Mouse (Mus musculus) embryonic facial prominence, embryonic 14.5 days (tissue): ENCODE results near the gene Mef2c. TPM values are rescaled to one million over a fixed set of nuclear protein-coding genes. Genes with fewer than 3 reads are reported as not detected.

Experiments used
- ATAC-seq: fragments of 200-750 bp; cut with Nextera tagmentation; 2 replicates; pipeline ENCODE4 v1.8.0; 2017; ENCODE audit warnings: low read depth, moderate number of reproducible peaks, moderate TSS enrichment
- DNase-seq: peaks from one replicate; pipeline ENCODE4 v3.0.0-alpha.2; 2015; ENCODE audit warnings: low spot score
- H3K27ac ChIP-seq: fragments of 300-500 bp; sonication (generic); replicated peaks from 2 replicates; pipeline ENCODE4 v1.5.1; 2014; ENCODE audit warnings: low read depth, mild to moderate bottlenecking, low read length, moderate library complexity
- H3K27me3 ChIP-seq: fragments of 300-500 bp; sonication (generic); replicated peaks from 2 replicates; pipeline ENCODE4 v1.6.1; 2014; ENCODE audit warnings: low read length; ENCODE audit not compliant: control insufficient read depth, insufficient read depth
- H3K36me3 ChIP-seq: fragments of 300-500 bp; sonication (generic); 2 replicates; pipeline ENCODE4 v1.6.1; 2014; ENCODE audit warnings: low read length, mixed read lengths; ENCODE audit not compliant: control insufficient read depth, insufficient read depth
- H3K4me1 ChIP-seq: fragments of 300-500 bp; sonication (generic); 2 replicates; pipeline ENCODE4 v1.6.1; 2014; ENCODE audit warnings: antibody characterized with exemption, low read length; ENCODE audit not compliant: control insufficient read depth, insufficient read depth
- H3K4me2 ChIP-seq: fragments of 300-500 bp; sonication (generic); 2 replicates; pipeline ENCODE4 v1.6.1; 2014; ENCODE audit warnings: low read depth, mild to moderate bottlenecking, low read length, moderate library complexity, mixed read lengths
- H3K4me3 ChIP-seq: fragments of 300-500 bp; sonication (generic); 2 replicates; pipeline ENCODE4 v1.5.1; 2014; ENCODE audit warnings: low read depth, mild to moderate bottlenecking, low read length
- H3K9ac ChIP-seq: fragments of 300-500 bp; sonication (generic); 2 replicates; pipeline ENCODE4 v1.6.1; 2014; ENCODE audit warnings: low read depth, mild to moderate bottlenecking, low read length, moderate library complexity, mixed read lengths
- H3K9me3 ChIP-seq: fragments of 300-500 bp; sonication (generic); 2 replicates; pipeline ENCODE4 v1.6.1; 2016; ENCODE audit warnings: low read length; ENCODE audit not compliant: control insufficient read depth
- WGBS: fragments of 180-500 bp; shearing (Covaris S2); extraction: QIAGEN DNeasy Blood & Tissue Kit; methylation state at CpG from one replicate; pipeline ENCODE4 v1.1.7; 2014; 5-methylcytosine and 5-hydroxymethylcytosine counted together
- polyA plus RNA-seq: library from polyadenylated mRNA; unstranded; fragments of >200 nt; fragmentation: Nextera tagmentation; extraction: Ambion mirVana; gene quantifications from 2 replicates; pipeline ENCODE4 v1.2.1, GENCODE M21; 2014

The Mef2c gene
- polyA plus RNA-seq, 1 experiment from 2014 or later: 224 TPM

GRCm38 (mm10) chr13:83527921-83528320 is 24.1 kb downstream of the Mef2c start:
- ATAC-seq (no peak), DNase-seq (no peak)
- Histone ChIP-seq H3K4me2 (peak overlapping the region; percentile 47), H3K36me3 (no peaks in the 10 kb centered on the region), H3K9me3 (no peaks in the 10 kb centered on the region), H3K27me3 (no peaks in the 10 kb centered on the region), H3K27ac (no peak overlapping the region), H3K9ac (0 out of 2 replicates have a peak overlapping the region, but pooled peaks have one; percentile 22), H3K4me3 (peak overlapping the region; percentile 26), H3K4me1 (peaks cover 6% of the 10 kb centered on the region; the same call in 1 of the 2 replicates)
- 69% methylated on average over 9 of the region's 9 CpGs for WGBS

- no peaks in the 10 kb centered on the region for H3K36me3 ChIP-seq
Observed at GRCm38 (mm10) chr13:83529729-83530314, 26.0 kb downstream of the Mef2c start.

GRCm38 (mm10) chr13:83530889-83531288 is 27.1 kb downstream of the Mef2c start:
- H3K27me3 ChIP-seq: no peaks in the 10 kb centered on the region
- no peak for ATAC-seq

More at GRCm38 (mm10) chr13:83529729-83530314, 26.0 kb downstream of the Mef2c start:
- Histone ChIP-seq H3K4me2 (peak overlapping the region; percentile 41), H3K4me3 (no peak overlapping the region; the same call in 1 of the 2 replicates), H3K4me1 (peaks cover 6% of the 10 kb centered on the region; the same call in 1 of the 2 replicates), H3K9me3 (no peaks in the 10 kb centered on the region), H3K27me3 (no peaks in the 10 kb centered on the region), H3K27ac (no peak overlapping the region), H3K9ac (no peak overlapping the region)
- no peak for DNase-seq
- ATAC-seq: no peak
- WGBS: 62% methylated on average over 8 of the region's 8 CpGs

DNA sequence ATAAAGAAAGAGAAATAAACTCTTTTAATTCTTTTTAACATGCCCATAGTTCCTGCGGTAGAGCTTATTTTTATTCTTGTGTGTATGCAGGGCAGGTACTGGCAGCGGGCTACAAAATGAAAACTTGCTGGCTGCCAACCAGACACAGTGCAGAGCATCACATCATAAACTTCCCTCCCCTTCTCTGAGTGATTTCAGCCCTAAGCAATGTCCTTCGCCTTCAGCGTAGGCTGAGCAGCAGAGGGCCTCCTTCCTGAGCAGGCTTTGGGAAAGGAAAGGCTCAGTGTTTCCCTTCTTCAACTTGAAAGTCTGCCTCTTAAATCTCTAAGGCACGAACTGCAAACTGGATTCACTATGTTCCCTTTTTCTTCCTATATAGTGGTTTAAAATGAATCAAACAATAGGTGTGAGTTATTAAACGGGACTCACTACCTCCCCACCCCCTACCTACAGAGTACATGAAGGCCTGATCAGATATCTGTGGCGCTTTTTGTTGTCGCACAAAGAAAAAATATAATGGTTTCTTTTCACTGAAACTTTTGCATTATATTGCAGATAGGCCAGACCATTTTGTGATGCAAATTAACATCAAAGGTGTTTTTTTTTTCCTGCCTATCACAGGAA is 28.2 kb downstream of the Mef2c start:
- peak; percentile 56 for DNase-seq
- WGBS: 48% methylated on average over 8 of the region's 8 CpGs
- no peaks in the 10 kb centered on the region for H3K36me3 ChIP-seq
- H3K9me3 ChIP-seq: no peaks in the 10 kb centered on the region
- peaks cover 11% of the 10 kb centered on the region for H3K4me1 ChIP-seq
- no peak overlapping the region for H3K27ac ChIP-seq
- H3K9ac ChIP-seq: no peak overlapping the region
- H3K27me3 ChIP-seq: no peaks in the 10 kb centered on the region
- 0 out of 2 replicates have a peak, but pooled peaks have one; percentile 50 for ATAC-seq
- H3K4me3 ChIP-seq: no peak overlapping the region
- H3K4me2 ChIP-seq: no peak overlapping the region

More at GRCm38 (mm10) chr13:83530889-83531288, 27.1 kb downstream of the Mef2c start:
- no peak overlapping the region for H3K4me2 ChIP-seq
- H3K9me3 ChIP-seq: no peaks in the 10 kb centered on the region
- H3K4me3 ChIP-seq: no peak overlapping the region
- H3K27ac ChIP-seq: no peak overlapping the region
- no peaks in the 10 kb centered on the region for H3K36me3 ChIP-seq
- no peak for DNase-seq
- WGBS: 75% methylated on average over 4 of the region's 4 CpGs
- H3K9ac ChIP-seq: no peak overlapping the region
- H3K4me1 ChIP-seq: peaks cover 6% of the 10 kb centered on the region; the same call in 1 of the 2 replicates

DNA sequence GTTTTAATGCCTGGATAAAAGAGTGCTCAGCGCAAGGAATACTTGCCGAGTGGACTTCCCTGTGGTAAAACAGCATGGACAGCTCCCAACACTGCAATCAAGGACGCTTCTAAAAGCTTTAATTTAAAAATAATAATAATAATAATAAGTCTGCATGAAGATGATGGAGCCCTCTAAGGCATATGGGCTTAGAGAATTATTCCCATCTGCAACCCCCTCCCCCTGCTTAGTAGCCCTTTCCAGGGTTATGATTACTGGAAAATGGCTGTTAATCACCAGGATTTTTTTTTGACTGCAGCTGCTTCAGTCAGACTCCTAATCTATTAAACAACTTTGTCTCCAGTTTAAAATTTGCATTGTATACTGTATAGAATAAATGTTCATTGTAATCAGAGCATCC is 32.5 kb downstream of the Mef2c start:
- Histone ChIP-seq H3K9me3 (no peaks in the 10 kb centered on the region), H3K36me3 (no peaks in the 10 kb centered on the region), H3K4me2 (no peak overlapping the region), H3K27ac (no peak overlapping the region), H3K4me1 (peaks cover 7% of the 10 kb centered on the region), H3K27me3 (no peaks in the 10 kb centered on the region), H3K4me3 (no peak overlapping the region), H3K9ac (no peak overlapping the region)
- no peak for DNase-seq
- 69% methylated on average over 3 of the region's 3 CpGs for WGBS
- no peak for ATAC-seq

DNA sequence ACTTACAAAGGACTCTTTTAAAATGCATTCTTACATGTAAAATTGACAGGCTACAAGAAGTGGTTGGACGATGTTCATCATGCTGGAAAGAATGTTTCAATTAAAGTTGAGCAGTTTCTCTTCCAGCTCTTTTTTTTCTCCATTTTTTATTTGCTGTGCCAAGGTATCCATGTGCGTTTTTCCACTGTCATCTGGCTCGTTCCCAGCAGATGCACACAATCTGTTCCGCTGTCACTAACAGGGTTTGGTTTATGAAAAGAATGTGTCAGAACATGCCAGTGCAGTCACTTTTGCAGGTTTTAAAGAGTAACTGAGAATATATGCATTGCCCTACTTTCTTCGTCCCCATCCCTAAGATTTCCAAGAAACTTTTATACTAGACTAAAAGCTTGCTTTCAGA is 33.3 kb downstream of the Mef2c start:
- no peak for ATAC-seq
- H3K36me3 ChIP-seq: no peaks in the 10 kb centered on the region
- no peaks in the 10 kb centered on the region for H3K27me3 ChIP-seq
- no peak overlapping the region for H3K4me3 ChIP-seq
- no peak overlapping the region for H3K9ac ChIP-seq
- no peaks in the 10 kb centered on the region for H3K9me3 ChIP-seq
- H3K4me1 ChIP-seq: peaks cover 4% of the 10 kb centered on the region
- DNase-seq: peak; percentile 66
- 0 out of 2 replicates have a peak overlapping the region, but pooled peaks have one; percentile 16 for H3K27ac ChIP-seq
- H3K4me2 ChIP-seq: no peak overlapping the region
- 40% methylated on average over 5 of the region's 5 CpGs for WGBS

DNA sequence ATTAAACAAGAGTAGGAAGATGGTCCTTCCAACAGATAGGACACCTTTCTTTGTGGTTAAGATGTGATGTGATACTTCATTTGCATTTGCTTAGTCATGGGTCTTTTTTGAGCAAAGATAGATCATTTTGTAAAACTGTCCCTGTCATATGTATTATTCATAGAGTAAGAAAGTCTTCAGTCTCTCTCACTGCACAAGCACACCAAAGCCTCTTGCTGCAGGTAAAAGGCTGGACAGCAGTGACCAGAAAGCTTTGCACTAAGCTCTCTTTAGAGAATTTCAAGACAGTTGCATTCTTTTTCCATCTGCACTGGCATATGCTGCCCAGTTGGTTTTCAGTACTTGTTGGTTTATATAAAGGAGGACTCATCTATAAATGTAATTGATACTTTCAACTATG is 36.1 kb downstream of the Mef2c start:
- Histone ChIP-seq H3K9ac (no peak overlapping the region), H3K36me3 (no peaks in the 10 kb centered on the region), H3K27me3 (no peaks in the 10 kb centered on the region), H3K27ac (no peak overlapping the region), H3K4me2 (no peak overlapping the region), H3K4me3 (no peak overlapping the region), H3K9me3 (no peaks in the 10 kb centered on the region), H3K4me1 (peaks cover 8% of the 10 kb centered on the region)
- DNase-seq: no peak
- no peak for ATAC-seq

DNA sequence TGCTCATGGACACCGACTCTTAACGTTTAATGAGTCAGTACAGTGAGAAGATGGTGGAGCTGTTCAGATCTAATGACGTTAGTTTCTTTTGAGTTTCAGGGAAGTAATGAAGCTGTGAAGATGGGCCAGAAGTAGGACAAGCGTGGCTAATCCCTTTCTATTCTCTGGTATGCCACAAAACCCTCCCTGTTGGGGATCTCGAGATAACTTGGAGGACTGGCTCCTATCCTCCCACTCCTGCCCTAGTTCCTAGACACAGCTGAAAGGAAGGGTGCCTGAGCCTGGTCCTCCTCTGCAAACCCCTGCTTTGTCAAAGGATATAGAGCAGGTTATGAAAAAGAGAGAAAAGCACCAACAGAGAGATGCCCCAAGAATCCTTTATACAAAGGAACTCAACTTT is 38.8 kb downstream of the Mef2c start:
- Histone ChIP-seq H3K9me3 (no peaks in the 10 kb centered on the region), H3K4me1 (peaks cover 4% of the 10 kb centered on the region; the same call in 1 of the 2 replicates), H3K36me3 (no peaks in the 10 kb centered on the region), H3K4me3 (no peak overlapping the region), H3K27me3 (no peaks in the 10 kb centered on the region), H3K9ac (no peak overlapping the region), H3K4me2 (no peak overlapping the region), H3K27ac (no peak overlapping the region)
- WGBS: 59% methylated on average over 5 of the region's 5 CpGs
- ATAC-seq: no peak
- no peak for DNase-seq

GRCm38 (mm10) chr13:83544707-83545106 is 40.9 kb downstream of the Mef2c start:
- H3K36me3 ChIP-seq: no peaks in the 10 kb centered on the region
- H3K4me1 ChIP-seq: peaks cover 4% of the 10 kb centered on the region; the same call in 1 of the 2 replicates
- H3K9me3 ChIP-seq: no peaks in the 10 kb centered on the region
- ATAC-seq: no peak
- no peak overlapping the region for H3K4me2 ChIP-seq
- H3K4me3 ChIP-seq: no peak overlapping the region
- no peak overlapping the region for H3K9ac ChIP-seq
- H3K27ac ChIP-seq: no peak overlapping the region
- peak; percentile 14 for DNase-seq
- 44% methylated on average over 4 of the region's 4 CpGs for WGBS
- no peaks in the 10 kb centered on the region for H3K27me3 ChIP-seq
